ENCODE assay signal across 24 mouse cellular contexts in the genomic region with DNA sequence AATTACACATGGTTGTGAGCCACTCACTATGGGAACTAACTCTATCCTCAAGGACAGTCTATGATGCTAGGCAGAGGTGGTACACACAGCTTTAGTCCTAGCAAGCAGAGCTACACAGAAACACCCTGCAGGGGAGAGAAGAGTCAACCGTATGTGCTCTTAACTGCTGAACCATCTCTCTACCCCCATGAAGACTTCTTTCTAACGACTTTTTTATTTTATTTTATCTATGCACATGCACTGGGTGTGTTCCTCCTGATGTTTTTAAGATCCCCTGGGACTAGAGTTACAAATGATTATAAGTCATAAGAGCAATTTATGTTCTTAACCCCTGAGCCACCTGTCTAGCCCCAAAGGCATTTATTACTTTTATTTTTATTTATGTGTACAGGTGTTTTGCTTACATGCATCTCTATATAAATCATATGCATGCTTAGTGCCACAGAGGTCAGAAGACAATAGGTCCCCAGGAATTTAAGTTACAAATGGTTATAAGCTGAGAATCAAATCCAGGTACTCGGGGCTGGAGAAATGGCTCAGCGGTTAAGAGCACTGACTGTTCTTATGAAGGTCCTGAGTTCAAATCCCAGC. TPM values are rescaled to one million over a fixed set of nuclear protein-coding genes. Genes with fewer than 3 reads are reported as not detected.
DNase-seq lines count a peak whose midpoint lies in the region; ATAC-seq and TF ChIP-seq lines count a peak whose summit lies in the region.
"Had no signal": no experiment of that assay in that cellular context is flagged by ENCODE, and none has a peak within 500 bp of the region (broad histone marks: within the 10 kb centered on the region; RNA-seq: fewer than 3 reads in every experiment).

No protein-coding gene starts in this region.

- no peak for TF ChIP-seq CTCF in stomach, postnatal 0 days (IDR thresholded peaks at IDR 0.05; ENCODE audit: low read depth)

- no peak overlapping the region for H3K4me3 ChIP-seq in midbrain, embryonic 11.5 days (ENCODE audit: low read depth, low read length)
- no peak overlapping the region for H3K4me3 ChIP-seq in midbrain, embryonic 10.5 days
- H3K4me3 ChIP-seq in liver, embryonic 16.5 days (ENCODE audit: low read depth, low read length): no peak overlapping the region
- no peak overlapping the region for H3K4me3 ChIP-seq in stomach, postnatal 0 days (ENCODE audit: low read depth, low read length)
- H3K4me3 ChIP-seq: embryonic facial prominence, embryonic 12.5 days; erythroblast, embryonic 14.5 days; forebrain, embryonic 13.5 days; hindbrain, embryonic 10.5 days; hindbrain, embryonic 15.5 days; midbrain, embryonic 13.5 days; neural tube, embryonic 13.5 days had no signal

- no peak overlapping the region for H3K27ac ChIP-seq in midbrain, embryonic 11.5 days (ENCODE audit: low read depth, low read length)
- no peak overlapping the region for H3K27ac ChIP-seq in midbrain, embryonic 10.5 days (replicated peaks)
- peak overlapping the region; percentile 66 for H3K27ac ChIP-seq in liver, embryonic 16.5 days (ENCODE audit: low read length)
- H3K27ac ChIP-seq in stomach, postnatal 0 days (replicated peaks): peak overlapping the region; percentile 65; the same call in 1 of the 2 replicates
- H3K27ac ChIP-seq: embryonic facial prominence, embryonic 12.5 days; forebrain, embryonic 13.5 days; hindbrain, embryonic 10.5 days; hindbrain, embryonic 15.5 days; midbrain, embryonic 13.5 days; neural tube, embryonic 13.5 days had no signal

- H3K9ac ChIP-seq in midbrain, embryonic 11.5 days (ENCODE audit: low read length): no peak overlapping the region
- H3K9ac ChIP-seq in liver, embryonic 16.5 days (ENCODE audit: low read depth, low read length): no peak overlapping the region
- H3K9ac ChIP-seq in stomach, postnatal 0 days (ENCODE audit: low read length): no peak overlapping the region
- H3K9ac ChIP-seq: embryonic facial prominence, embryonic 12.5 days; forebrain, embryonic 13.5 days; hindbrain, embryonic 15.5 days; midbrain, embryonic 13.5 days; neural tube, embryonic 13.5 days had no signal

- ATAC-seq in midbrain, embryonic 11.5 days (ENCODE audit: low FRiP score): no peak
- peak; percentile 35; the same call in 1 of the 2 replicates for ATAC-seq in erythroid progenitor cell, adult 5-6 weeks (replicated peaks; ENCODE audit: low FRiP score, poor library complexity, severe bottlenecking)
- ATAC-seq in liver, embryonic 16.5 days (ENCODE audit: low read depth): peak; percentile 70
- ATAC-seq in stomach, postnatal 0 days (ENCODE audit: low FRiP score, low TSS enrichment): no peak; the same call in none of the 2 replicates
- ATAC-seq: forebrain, embryonic 13.5 days; midbrain, embryonic 13.5 days had no signal

- H3K9me3 ChIP-seq in midbrain, embryonic 11.5 days (ENCODE audit: control insufficient read depth, low read length): no peaks in the 10 kb centered on the region
- peaks cover 18% of the 10 kb centered on the region for H3K9me3 ChIP-seq in midbrain, embryonic 10.5 days (replicated peaks)
- H3K9me3 ChIP-seq in liver, embryonic 16.5 days (replicated peaks; ENCODE audit: control insufficient read depth, low read length): no peaks in the 10 kb centered on the region
- H3K9me3 ChIP-seq in stomach, postnatal 0 days (ENCODE audit: control insufficient read depth, low read length): no peaks in the 10 kb centered on the region
- H3K9me3 ChIP-seq: embryonic facial prominence, embryonic 12.5 days; hindbrain, embryonic 15.5 days; midbrain, embryonic 13.5 days; neural tube, embryonic 13.5 days had no signal

- H3K36me3 ChIP-seq in midbrain, embryonic 11.5 days (ENCODE audit: control insufficient read depth, insufficient read depth, low read length): no peaks in the 10 kb centered on the region
- H3K36me3 ChIP-seq in midbrain, embryonic 10.5 days: peaks cover 25% of the 10 kb centered on the region
- peaks cover 8% of the 10 kb centered on the region; the same call in 1 of the 2 replicates for H3K36me3 ChIP-seq in liver, embryonic 16.5 days (ENCODE audit: control insufficient read depth, insufficient read depth)
- H3K36me3 ChIP-seq in stomach, postnatal 0 days (ENCODE audit: control insufficient read depth, insufficient read depth, low read length): no peaks in the 10 kb centered on the region
- H3K36me3 ChIP-seq: hindbrain, embryonic 15.5 days had no signal

- H3K27me3 ChIP-seq in midbrain, embryonic 11.5 days (ENCODE audit: control insufficient read depth, insufficient read depth, low read length): no peaks in the 10 kb centered on the region
- H3K27me3 ChIP-seq in midbrain, embryonic 10.5 days (ENCODE audit: low read depth, poor library complexity, severe bottlenecking): no peaks in the 10 kb centered on the region
- H3K27me3 ChIP-seq in liver, embryonic 16.5 days (ENCODE audit: control insufficient read depth, insufficient read depth, low read depth, low read length): no peaks in the 10 kb centered on the region
- H3K27me3 ChIP-seq in stomach, postnatal 0 days (ENCODE audit: control insufficient read depth, insufficient read depth, low read length): no peaks in the 10 kb centered on the region
- H3K27me3 ChIP-seq: embryonic facial prominence, embryonic 12.5 days; forebrain, embryonic 13.5 days; hindbrain, embryonic 15.5 days; midbrain, embryonic 13.5 days; neural tube, embryonic 13.5 days had no signal

- WGBS in midbrain, embryonic 11.5 days: 89% methylated on average over 4 of the region's 4 CpGs
- WGBS in midbrain, embryonic 10.5 days: 90% methylated on average over 4 of the region's 4 CpGs
- 43% methylated on average over 4 of the region's 4 CpGs for WGBS in liver, embryonic 16.5 days (ENCODE audit: insufficient replicate concordance)
- WGBS in stomach, postnatal 0 days: 63% methylated on average over 4 of the region's 4 CpGs

- no peak overlapping the region for H3K4me2 ChIP-seq in midbrain, embryonic 11.5 days
- H3K4me2 ChIP-seq in liver, embryonic 16.5 days (ENCODE audit: low read depth, low read length): peak overlapping the region; percentile 19; the same call in 1 of the 2 replicates
- H3K4me2 ChIP-seq in stomach, postnatal 0 days (replicated peaks; ENCODE audit: low read depth): no peak overlapping the region
- H3K4me2 ChIP-seq: embryonic facial prominence, embryonic 12.5 days; forebrain, embryonic 13.5 days; hindbrain, embryonic 15.5 days; midbrain, embryonic 13.5 days; neural tube, embryonic 13.5 days had no signal

- TF ChIP-seq EP300 in stomach, postnatal 0 days (optimal IDR thresholded peaks at IDR 0.05): no peak

- peak; percentile 35 for DNase-seq in midbrain, embryonic 11.5 days (ENCODE audit: low spot score, missing footprints)
- DNase-seq in midbrain, embryonic 10.5 days (ENCODE audit: low spot score): no peak
- DNase-seq in stomach, postnatal 0 days (ENCODE audit: low spot score): no peak
- no peak for DNase-seq in embryo, embryonic 9.5 days (ENCODE audit: extremely low spot score)
- no peak for DNase-seq in kidney, postnatal 25 days
- no peak for DNase-seq in T-cell, adult 2 months (ENCODE audit: low spot score)
- DNase-seq: adrenal gland, postnatal 25 days; B cell, adult 2 months; cerebellum, adult 18-20 months; cerebellum, postnatal 10 days; gastrocnemius, postnatal 10 days; heart, postnatal 14 days; kidney, adult 18-20 months; kidney, postnatal 4 days; lung, postnatal 10 days had no signal

- H3K4me1 ChIP-seq in midbrain, embryonic 11.5 days (ENCODE audit: control insufficient read depth, insufficient read depth, low read length): peaks cover 4% of the 10 kb centered on the region; the same call in 1 of the 2 replicates
- H3K4me1 ChIP-seq in midbrain, embryonic 10.5 days: peaks cover 6% of the 10 kb centered on the region
- peaks cover 56% of the 10 kb centered on the region for H3K4me1 ChIP-seq in liver, embryonic 16.5 days (ENCODE audit: control insufficient read depth, low read depth, low read length)
- H3K4me1 ChIP-seq in stomach, postnatal 0 days (replicated peaks; ENCODE audit: control insufficient read depth, insufficient read depth): no peaks in the 10 kb centered on the region

RNA-seq across cellular contexts. Expression of a gene that starts 9.1 kb away (rescaled TPM):
- 85.9 and 90.2 TPM in 2 replicates for polyA plus RNA-seq in midbrain, embryonic 11.5 days (2014; fragmentation: Nextera tagmentation; extraction: Ambion mirVana)
- polyA plus RNA-seq in midbrain, embryonic 10.5 days (2016; fragmentation: Nextera tagmentation; extraction: Ambion mirVana): 92.2 and 99.8 TPM in 2 replicates
- 208 and 242 TPM in 2 replicates for total RNA-seq in erythroid progenitor cell, adult 5-6 weeks (2015; ENCODE audit: low replicate concordance)
- 378 and 387 TPM in 2 replicates for total RNA-seq in erythroid progenitor cell, adult 5-6 weeks (2017; ENCODE audit: low replicate concordance)
- polyA plus RNA-seq in liver, embryonic 16.5 days (2015; fragmentation: Nextera tagmentation; extraction: Ambion mirVana): 82.5 and 86.5 TPM in 2 replicates
- polyA plus RNA-seq in stomach, postnatal 0 days (2015; fragmentation: Nextera tagmentation; extraction: Ambion mirVana): 61.5 and 63.0 TPM in 2 replicates

RNA-seq across cellular contexts. Expression of a gene that starts 37.5 kb away (rescaled TPM):
- polyA plus RNA-seq in midbrain, embryonic 11.5 days (2014; fragmentation: Nextera tagmentation; extraction: Ambion mirVana): 276 and 277 TPM in 2 replicates
- polyA plus RNA-seq in midbrain, embryonic 10.5 days (2016; fragmentation: Nextera tagmentation; extraction: Ambion mirVana): 279 and 306 TPM in 2 replicates
- total RNA-seq in erythroid progenitor cell, adult 5-6 weeks (2015; ENCODE audit: low replicate concordance): 93.5 and 116 TPM in 2 replicates
- total RNA-seq in erythroid progenitor cell, adult 5-6 weeks (2017; ENCODE audit: low replicate concordance): 44.4 and 50.9 TPM in 2 replicates
- polyA plus RNA-seq in liver, embryonic 16.5 days (2015; fragmentation: Nextera tagmentation; extraction: Ambion mirVana): 91.7 and 107 TPM in 2 replicates
- 190 and 193 TPM in 2 replicates for polyA plus RNA-seq in stomach, postnatal 0 days (2015; fragmentation: Nextera tagmentation; extraction: Ambion mirVana)

RNA-seq across cellular contexts. Expression of a gene that starts 52.6 kb away (rescaled TPM):
- polyA plus RNA-seq in midbrain, embryonic 11.5 days (2014; fragmentation: Nextera tagmentation; extraction: Ambion mirVana): 46.8 and 48.8 TPM in 2 replicates
- 12.8 and 15.2 TPM in 2 replicates for polyA plus RNA-seq in midbrain, embryonic 10.5 days (2016; fragmentation: Nextera tagmentation; extraction: Ambion mirVana)
- 13.7 and 19.3 TPM in 2 replicates for total RNA-seq in erythroid progenitor cell, adult 5-6 weeks (2015; ENCODE audit: low replicate concordance)
- 13.9 and 28.8 TPM in 2 replicates for total RNA-seq in erythroid progenitor cell, adult 5-6 weeks (2017; ENCODE audit: low replicate concordance)
- polyA plus RNA-seq in liver, embryonic 16.5 days (2015; fragmentation: Nextera tagmentation; extraction: Ambion mirVana): 4.2 and 4.3 TPM in 2 replicates
- 10.8 and 11.6 TPM in 2 replicates for polyA plus RNA-seq in stomach, postnatal 0 days (2015; fragmentation: Nextera tagmentation; extraction: Ambion mirVana)

Comparison
In these comparisons a context has a peak if more than half of its experiments do, and no peak if none do; other contexts are left out.
1. ATAC-seq: peak in erythroid progenitor cell, adult 5-6 weeks (single experiment) and liver, embryonic 16.5 days (single experiment); none in midbrain, embryonic 11.5 days (single experiment) and stomach, postnatal 0 days (single experiment).
2. H3K27ac ChIP-seq: peak in liver, embryonic 16.5 days (single experiment) and stomach, postnatal 0 days (single experiment); none in midbrain, embryonic 11.5 days (single experiment) and midbrain, embryonic 10.5 days (single experiment).